Mouse (Mus musculus): ENCODE data around the gene Lrp6. TPM values are rescaled to one million over a fixed set of nuclear protein-coding genes. Genes with fewer than 3 reads are reported as not detected.
A peak's percentile ranks its signal among the peaks of the same experiment; 100 is the strongest.

Lrp6 gene
- polyA plus RNA-seq, 1 experiment from 2014 or later = 11.9 TPM

- no peaks in the 10 kb centered on the region for H3K27me3 ChIP-seq (replicated peaks; ENCODE audit: control insufficient read depth, insufficient read depth, low read length)
- H3K27ac ChIP-seq (ENCODE audit: low read length) = no peak overlapping the region
- ATAC-seq = no peak
- 69% methylated on average over 5 of the region's 5 CpGs for WGBS
- H3K36me3 ChIP-seq (ENCODE audit: control insufficient read depth, insufficient read depth, low read length) = no peaks in the 10 kb centered on the region
- H3K4me1 ChIP-seq (ENCODE audit: control insufficient read depth, insufficient read depth, low read length) = no peaks in the 10 kb centered on the region
- H3K4me2 ChIP-seq (ENCODE audit: low read depth, low read length) = no peak overlapping the region
- H3K4me3 ChIP-seq (ENCODE audit: low read length) = no peak overlapping the region
- no peak overlapping the region for H3K9ac ChIP-seq (ENCODE audit: low read depth, low read length)
- no peaks in the 10 kb centered on the region for H3K9me3 ChIP-seq (ENCODE audit: control insufficient read depth, low read length)
These were observed 15.3 kb upstream of the Lrp6 start for GRCm38 (mm10) chr6:134582110-134582509.

GRCm38 (mm10) chr6:134579506-134579905 is 12.7 kb upstream of the Lrp6 start:
- no peak for ATAC-seq

GRCm38 (mm10) chr6:134578039-134578438 is 11.3 kb upstream of the Lrp6 start:
- peak; percentile 60 for ATAC-seq
- Histone ChIP-seq H3K27ac (ENCODE audit: low read length) (no peak overlapping the region), H3K27me3 (replicated peaks; ENCODE audit: control insufficient read depth, insufficient read depth, low read length) (no peaks in the 10 kb centered on the region), H3K9me3 (ENCODE audit: control insufficient read depth, low read length) (no peaks in the 10 kb centered on the region), H3K9ac (ENCODE audit: low read depth, low read length) (no peak overlapping the region), H3K36me3 (ENCODE audit: control insufficient read depth, insufficient read depth, low read length) (no peaks in the 10 kb centered on the region), H3K4me1 (ENCODE audit: control insufficient read depth, insufficient read depth, low read length) (no peaks in the 10 kb centered on the region), H3K4me2 (ENCODE audit: low read depth, low read length) (no peak overlapping the region), H3K4me3 (ENCODE audit: low read length) (no peak overlapping the region)
- WGBS = 56% methylated on average over 6 of the region's 6 CpGs

More at GRCm38 (mm10) chr6:134579506-134579905, 12.7 kb upstream of the Lrp6 start:
- Histone ChIP-seq H3K4me2 (ENCODE audit: low read depth, low read length) (no peak overlapping the region), H3K27me3 (replicated peaks; ENCODE audit: control insufficient read depth, insufficient read depth, low read length) (no peaks in the 10 kb centered on the region), H3K9me3 (ENCODE audit: control insufficient read depth, low read length) (no peaks in the 10 kb centered on the region), H3K27ac (ENCODE audit: low read length) (no peak overlapping the region), H3K4me3 (ENCODE audit: low read length) (no peak overlapping the region), H3K9ac (ENCODE audit: low read depth, low read length) (no peak overlapping the region), H3K4me1 (ENCODE audit: control insufficient read depth, insufficient read depth, low read length) (no peaks in the 10 kb centered on the region), H3K36me3 (ENCODE audit: control insufficient read depth, insufficient read depth, low read length) (no peaks in the 10 kb centered on the region)
- 93% methylated on average over 4 of the region's 4 CpGs for WGBS

- H3K4me1 ChIP-seq (ENCODE audit: control insufficient read depth, insufficient read depth, low read length) = no peaks in the 10 kb centered on the region
- H3K36me3 ChIP-seq (ENCODE audit: control insufficient read depth, insufficient read depth, low read length) = no peaks in the 10 kb centered on the region
- H3K4me3 ChIP-seq (ENCODE audit: low read length) = no peak overlapping the region
- H3K27ac ChIP-seq (ENCODE audit: low read length) = no peak overlapping the region
- no peaks in the 10 kb centered on the region for H3K9me3 ChIP-seq (ENCODE audit: control insufficient read depth, low read length)
- H3K27me3 ChIP-seq (replicated peaks; ENCODE audit: control insufficient read depth, insufficient read depth, low read length) = no peaks in the 10 kb centered on the region
- ATAC-seq = no peak
- 46% methylated on average over 3 of the region's 3 CpGs for WGBS
- H3K9ac ChIP-seq (ENCODE audit: low read depth, low read length) = no peak overlapping the region
- H3K4me2 ChIP-seq (ENCODE audit: low read depth, low read length) = no peak overlapping the region
These were observed 8.6 kb upstream of the Lrp6 start for GRCm38 (mm10) chr6:134575288-134575741.

GRCm38 (mm10) chr6:134567986-134568556 is 1.3 kb upstream of the Lrp6 start:
- Histone ChIP-seq H3K4me2 (ENCODE audit: low read depth, low read length) (no peak overlapping the region), H3K36me3 (ENCODE audit: control insufficient read depth, insufficient read depth, low read length) (no peaks in the 10 kb centered on the region), H3K9me3 (ENCODE audit: control insufficient read depth, low read length) (no peaks in the 10 kb centered on the region), H3K27me3 (replicated peaks; ENCODE audit: control insufficient read depth, insufficient read depth, low read length) (no peaks in the 10 kb centered on the region), H3K4me3 (ENCODE audit: low read length) (no peak overlapping the region), H3K9ac (ENCODE audit: low read depth, low read length) (no peak overlapping the region), H3K27ac (ENCODE audit: low read length) (no peak overlapping the region), H3K4me1 (ENCODE audit: control insufficient read depth, insufficient read depth, low read length) (peaks cover 3% of the 10 kb centered on the region; the same call in 1 of the 2 replicates)
- ATAC-seq = no peak
- WGBS = 81% methylated on average over 5 of the region's 5 CpGs

GRCm38 (mm10) chr6:134566248-134566817 is 432 bp downstream of the Lrp6 start:
- Histone ChIP-seq H3K9me3 (ENCODE audit: control insufficient read depth, low read length) (no peaks in the 10 kb centered on the region), H3K36me3 (ENCODE audit: control insufficient read depth, insufficient read depth, low read length) (no peaks in the 10 kb centered on the region), H3K27me3 (replicated peaks; ENCODE audit: control insufficient read depth, insufficient read depth, low read length) (no peaks in the 10 kb centered on the region), H3K27ac (ENCODE audit: low read length) (peak overlapping the region; percentile 99), H3K4me2 (ENCODE audit: low read depth, low read length) (peak overlapping the region; percentile 88), H3K9ac (ENCODE audit: low read depth, low read length) (peak overlapping the region; percentile 99), H3K4me3 (ENCODE audit: low read length) (peak overlapping the region; percentile 82), H3K4me1 (ENCODE audit: control insufficient read depth, insufficient read depth, low read length) (peaks cover 3% of the 10 kb centered on the region; the same call in 1 of the 2 replicates)
- peak; percentile 62 for ATAC-seq
- WGBS = under 1% methylated on average over 47 of the region's 64 CpGs

GRCm38 (mm10) chr6:134565606-134566247 is 1.0 kb downstream of the Lrp6 start:
- peak overlapping the region; percentile 99 for H3K9ac ChIP-seq (ENCODE audit: low read depth, low read length)
- ATAC-seq = no peak
- H3K4me2 ChIP-seq (ENCODE audit: low read depth, low read length) = peak overlapping the region; percentile 88
- H3K27ac ChIP-seq (ENCODE audit: low read length) = peak overlapping the region; percentile 99
- H3K36me3 ChIP-seq (ENCODE audit: control insufficient read depth, insufficient read depth, low read length) = no peaks in the 10 kb centered on the region
- no peaks in the 10 kb centered on the region for H3K9me3 ChIP-seq (ENCODE audit: control insufficient read depth, low read length)
- under 1% methylated on average over 19 of the region's 19 CpGs for WGBS
- peak overlapping the region; percentile 82 for H3K4me3 ChIP-seq (ENCODE audit: low read length)
- H3K27me3 ChIP-seq (replicated peaks; ENCODE audit: control insufficient read depth, insufficient read depth, low read length) = no peaks in the 10 kb centered on the region
- peaks cover 5% of the 10 kb centered on the region for H3K4me1 ChIP-seq (ENCODE audit: control insufficient read depth, insufficient read depth, low read length)

- WGBS = 32% methylated on average over 2 of the region's 2 CpGs
- ATAC-seq = peak; percentile 34; the same call in 1 of the 2 replicates
These were observed 2.2 kb downstream of the Lrp6 start for GRCm38 (mm10) chr6:134564539-134564938.

GRCm38 (mm10) chr6:134559635-134560034 is 7.1 kb downstream of the Lrp6 start:
- Histone ChIP-seq H3K36me3 (ENCODE audit: control insufficient read depth, insufficient read depth, low read length) (no peaks in the 10 kb centered on the region), H3K27me3 (replicated peaks; ENCODE audit: control insufficient read depth, insufficient read depth, low read length) (no peaks in the 10 kb centered on the region), H3K9me3 (ENCODE audit: control insufficient read depth, low read length) (no peaks in the 10 kb centered on the region), H3K9ac (ENCODE audit: low read depth, low read length) (no peak overlapping the region), H3K4me1 (ENCODE audit: control insufficient read depth, insufficient read depth, low read length) (peaks cover 13% of the 10 kb centered on the region), H3K27ac (ENCODE audit: low read length) (no peak overlapping the region), H3K4me3 (ENCODE audit: low read length) (no peak overlapping the region), H3K4me2 (ENCODE audit: low read depth, low read length) (no peak overlapping the region)
- no peak for ATAC-seq
- WGBS = 71% methylated on average over 3 of the region's 3 CpGs

More at GRCm38 (mm10) chr6:134564539-134564938, 2.2 kb downstream of the Lrp6 start:
- no peaks in the 10 kb centered on the region for H3K36me3 ChIP-seq (ENCODE audit: control insufficient read depth, insufficient read depth, low read length)
- no peak overlapping the region for H3K9ac ChIP-seq (ENCODE audit: low read depth, low read length)
- no peaks in the 10 kb centered on the region for H3K27me3 ChIP-seq (replicated peaks; ENCODE audit: control insufficient read depth, insufficient read depth, low read length)
- H3K4me1 ChIP-seq (ENCODE audit: control insufficient read depth, insufficient read depth, low read length) = peaks cover 5% of the 10 kb centered on the region
- H3K27ac ChIP-seq (ENCODE audit: low read length) = no peak overlapping the region
- no peaks in the 10 kb centered on the region for H3K9me3 ChIP-seq (ENCODE audit: control insufficient read depth, low read length)
- H3K4me2 ChIP-seq (ENCODE audit: low read depth, low read length) = peak overlapping the region; percentile 48
- H3K4me3 ChIP-seq (ENCODE audit: low read length) = no peak overlapping the region
